In genomic region chr8:11415089-11415488, GRCm38 (mm10) we compare ENCODE assay signal across 15 mouse cellular contexts.
DNase-seq lines count a peak whose midpoint lies in the region; ATAC-seq and TF ChIP-seq lines count a peak whose summit lies in the region.
"Had no signal": no experiment of that assay in that cellular context is flagged by ENCODE, and none has a peak within 500 bp of the region (broad histone marks: within the 10 kb centered on the region; RNA-seq: fewer than 3 reads in every experiment).

No protein-coding gene starts in this region.

- no peak overlapping the region for H3K4me3 ChIP-seq in forebrain, embryonic 15.5 days
- H3K4me3 ChIP-seq in forebrain, embryonic 12.5 days (replicated peaks): no peak overlapping the region
- H3K4me3 ChIP-seq in lung, embryonic 14.5 days (ENCODE audit: low read depth, low read length): no peak overlapping the region
- H3K4me3 ChIP-seq: limb, embryonic 10.5 days; neural tube, embryonic 13.5 days had no signal

- TF ChIP-seq CTCF in lung, embryonic 14.5 days (IDR thresholded peaks at IDR 0.05; ENCODE audit: low read depth): peak; percentile 18; the same call in 1 of the 2 replicates

- DNase-seq in lung, embryonic 14.5 days: peak; percentile 49
- DNase-seq in lung, postnatal 10 days: no peak
- peak; percentile 47 for DNase-seq in NIH3T3 (ENCODE audit: low read depth)
- peak; percentile 25 for DNase-seq in splenic B cell, adult 2 months (ENCODE audit: low read depth, low spot score)
- no peak for DNase-seq in adrenal gland, postnatal 4 days (ENCODE audit: low spot score in 2 of 2)
- DNase-seq: adrenal gland, postnatal 36 days; cerebellum, adult 8-10 months; lung, adult 18-20 months; thymus, postnatal 25 days had no signal

- WGBS in forebrain, embryonic 15.5 days: 89% methylated on average over 10 of the region's 10 CpGs
- WGBS in forebrain, embryonic 12.5 days: 86% methylated on average over 10 of the region's 10 CpGs
- WGBS in lung, embryonic 14.5 days: 81% methylated on average over 10 of the region's 10 CpGs

- no peak overlapping the region for H3K9ac ChIP-seq in forebrain, embryonic 15.5 days (replicated peaks)
- no peak overlapping the region for H3K9ac ChIP-seq in forebrain, embryonic 12.5 days
- no peak overlapping the region for H3K9ac ChIP-seq in lung, embryonic 14.5 days
- H3K9ac ChIP-seq: hindbrain, embryonic 14.5 days; neural tube, embryonic 13.5 days had no signal

- H3K9me3 ChIP-seq in forebrain, embryonic 15.5 days: no peaks in the 10 kb centered on the region
- no peaks in the 10 kb centered on the region for H3K9me3 ChIP-seq in forebrain, embryonic 12.5 days
- H3K9me3 ChIP-seq in lung, embryonic 14.5 days (ENCODE audit: low read depth, low read length): no peaks in the 10 kb centered on the region
- H3K9me3 ChIP-seq: limb, embryonic 10.5 days; neural tube, embryonic 13.5 days had no signal

- peaks cover 39% of the 10 kb centered on the region for H3K4me1 ChIP-seq in forebrain, embryonic 15.5 days
- H3K4me1 ChIP-seq in forebrain, embryonic 12.5 days: peaks cover 19% of the 10 kb centered on the region
- H3K4me1 ChIP-seq in lung, embryonic 14.5 days (ENCODE audit: insufficient read depth): 0 out of 2 replicates have a peak, but pooled peaks cover 8% of the 10 kb centered on the region

- H3K27me3 ChIP-seq in forebrain, embryonic 15.5 days: no peaks in the 10 kb centered on the region
- no peaks in the 10 kb centered on the region for H3K27me3 ChIP-seq in forebrain, embryonic 12.5 days
- H3K27me3 ChIP-seq in lung, embryonic 14.5 days (ENCODE audit: insufficient read depth, low read length): no peaks in the 10 kb centered on the region
- no peaks in the 10 kb centered on the region for H3K27me3 ChIP-seq in splenic B cell, adult 2 months (ENCODE audit: control insufficient read depth, insufficient read depth, low read length, poor library complexity, severe bottlenecking)
- H3K27me3 ChIP-seq: neural tube, embryonic 13.5 days had no signal

- no peak overlapping the region for H3K4me2 ChIP-seq in forebrain, embryonic 15.5 days (replicated peaks)
- H3K4me2 ChIP-seq in forebrain, embryonic 12.5 days: no peak overlapping the region
- H3K4me2 ChIP-seq in lung, embryonic 14.5 days: no peak overlapping the region
- H3K4me2 ChIP-seq: hindbrain, embryonic 14.5 days; neural tube, embryonic 13.5 days had no signal

- no peaks in the 10 kb centered on the region for H3K36me3 ChIP-seq in forebrain, embryonic 15.5 days
- H3K36me3 ChIP-seq in forebrain, embryonic 12.5 days (replicated peaks): 0 out of 2 replicates have a peak, but pooled peaks cover 3% of the 10 kb centered on the region
- peaks cover 36% of the 10 kb centered on the region for H3K36me3 ChIP-seq in lung, embryonic 14.5 days (ENCODE audit: insufficient read depth)
- H3K36me3 ChIP-seq in splenic B cell, adult 2 months (ENCODE audit: control insufficient read depth, insufficient read depth, low read length, poor library complexity, severe bottlenecking): no peaks in the 10 kb centered on the region
- H3K36me3 ChIP-seq: neural tube, embryonic 13.5 days had no signal

- ATAC-seq in forebrain, embryonic 15.5 days (replicated peaks): no peak
- ATAC-seq in forebrain, embryonic 12.5 days (ENCODE audit: low FRiP score): no peak
- no peak for ATAC-seq in lung, embryonic 14.5 days (ENCODE audit: insufficient read depth)
- no peak for ATAC-seq in monocyte, adult 5-6 weeks (replicated peaks; ENCODE audit: insufficient number of reproducible peaks, low FRiP score, low TSS enrichment, poor library complexity, severe bottlenecking)

- peak overlapping the region; percentile 52; the same call in 1 of the 2 replicates for H3K27ac ChIP-seq in forebrain, embryonic 15.5 days (replicated peaks)
- no peak overlapping the region for H3K27ac ChIP-seq in forebrain, embryonic 12.5 days
- no peak overlapping the region for H3K27ac ChIP-seq in lung, embryonic 14.5 days (ENCODE audit: low read depth)
- H3K27ac ChIP-seq: hindbrain, embryonic 14.5 days; limb, embryonic 10.5 days; neural tube, embryonic 13.5 days had no signal

Comparison
In these comparisons a context has a peak if more than half of its experiments do, and no peak if none do; other contexts are left out.
1. DNase-seq: peak in lung, embryonic 14.5 days (single experiment), NIH3T3 (single experiment) and splenic B cell, adult 2 months (single experiment); none in lung, postnatal 10 days (single experiment) and adrenal gland, postnatal 4 days (0 of 2).